ENCODE assay signal across 9 mouse cellular contexts in genomic region chr9:56847523-56847922, GRCm38 (mm10). TPM values are rescaled to one million over a fixed set of nuclear protein-coding genes. Genes with fewer than 3 reads are reported as not detected.
DNase-seq lines count a peak whose midpoint lies in the region; ATAC-seq and TF ChIP-seq lines count a peak whose summit lies in the region.
"Had no signal": no experiment of that assay in that cellular context is flagged by ENCODE, and none has a peak within 500 bp of the region (broad histone marks: within the 10 kb centered on the region; RNA-seq: fewer than 3 reads in every experiment).

No protein-coding gene starts in this region.

- DNase-seq in kidney, adult 11 months: peak; percentile 62
- peak; percentile 62 to 80 for DNase-seq in adrenal gland, postnatal 36 days
- DNase-seq in embryonic facial prominence, embryonic 10.5 days (ENCODE audit: low spot score): peak; percentile 70
- peak; percentile 82 for DNase-seq in heart, postnatal 4 days
- peak; percentile 64 to 81 for DNase-seq in left cerebral cortex, adult 2 months (ENCODE audit: extremely low spot score in 1 of 2, low spot score in 2 of 2)
- DNase-seq in stomach, postnatal 0 days (ENCODE audit: low spot score): peak; percentile 79

- no peak overlapping the region for H3K27ac ChIP-seq in kidney, embryonic 15.5 days
- no peak overlapping the region for H3K27ac ChIP-seq in embryonic facial prominence, embryonic 10.5 days (replicated peaks)
- no peak overlapping the region for H3K27ac ChIP-seq in left cerebral cortex, adult 2 months
- no peak overlapping the region for H3K27ac ChIP-seq in midbrain, embryonic 15.5 days
- no peak overlapping the region for H3K27ac ChIP-seq in stomach, postnatal 0 days (replicated peaks)
- H3K27ac ChIP-seq: embryonic facial prominence, embryonic 15.5 days had no signal

- peaks cover 36% of the 10 kb centered on the region for H3K4me1 ChIP-seq in kidney, embryonic 15.5 days
- H3K4me1 ChIP-seq in embryonic facial prominence, embryonic 10.5 days: peaks cover 12% of the 10 kb centered on the region
- H3K4me1 ChIP-seq in midbrain, embryonic 15.5 days: peaks cover 12% of the 10 kb centered on the region
- peaks cover 5% of the 10 kb centered on the region; the same call in 1 of the 2 replicates for H3K4me1 ChIP-seq in stomach, postnatal 0 days (replicated peaks; ENCODE audit: control insufficient read depth, insufficient read depth)

- H3K4me3 ChIP-seq in kidney, embryonic 15.5 days (replicated peaks): no peak overlapping the region
- H3K4me3 ChIP-seq in embryonic facial prominence, embryonic 10.5 days: no peak overlapping the region
- no peak overlapping the region for H3K4me3 ChIP-seq in left cerebral cortex, adult 2 months
- no peak overlapping the region for H3K4me3 ChIP-seq in midbrain, embryonic 15.5 days
- H3K4me3 ChIP-seq in stomach, postnatal 0 days (ENCODE audit: low read depth, low read length): no peak overlapping the region
- H3K4me3 ChIP-seq: embryonic facial prominence, embryonic 15.5 days had no signal

- no peak overlapping the region for H3K4me2 ChIP-seq in kidney, embryonic 15.5 days
- H3K4me2 ChIP-seq in midbrain, embryonic 15.5 days: no peak overlapping the region
- H3K4me2 ChIP-seq in stomach, postnatal 0 days (replicated peaks; ENCODE audit: low read depth): no peak overlapping the region
- H3K4me2 ChIP-seq: embryonic facial prominence, embryonic 15.5 days had no signal

- no peaks in the 10 kb centered on the region for H3K9me3 ChIP-seq in kidney, embryonic 15.5 days (replicated peaks)
- H3K9me3 ChIP-seq in embryonic facial prominence, embryonic 10.5 days: no peaks in the 10 kb centered on the region
- no peaks in the 10 kb centered on the region for H3K9me3 ChIP-seq in midbrain, embryonic 15.5 days
- H3K9me3 ChIP-seq in stomach, postnatal 0 days (ENCODE audit: control insufficient read depth, low read length): no peaks in the 10 kb centered on the region
- H3K9me3 ChIP-seq: embryonic facial prominence, embryonic 15.5 days had no signal

- intact Hi-C loops in left cerebral cortex, adult 2 months (cut with DNase I): no loop called here

- peak; percentile 84 for TF ChIP-seq CTCF in left cerebral cortex, adult 2 months (IDR thresholded peaks at IDR 0.05)
- peak; percentile 86 for TF ChIP-seq CTCF in stomach, postnatal 0 days (IDR thresholded peaks at IDR 0.05; ENCODE audit: low read depth)

- ATAC-seq in kidney, embryonic 15.5 days (replicated peaks; ENCODE audit: low FRiP score): no peak
- ATAC-seq in midbrain, embryonic 15.5 days (replicated peaks): 0 out of 2 replicates have a peak, but pooled peaks have one; percentile 59
- ATAC-seq in stomach, postnatal 0 days (ENCODE audit: low FRiP score, low TSS enrichment): no peak

- no peak for TF ChIP-seq EP300 in stomach, postnatal 0 days (optimal IDR thresholded peaks at IDR 0.05)

- H3K9ac ChIP-seq in kidney, embryonic 15.5 days: no peak overlapping the region
- H3K9ac ChIP-seq in midbrain, embryonic 15.5 days: no peak overlapping the region
- no peak overlapping the region for H3K9ac ChIP-seq in stomach, postnatal 0 days (ENCODE audit: low read length)
- H3K9ac ChIP-seq: embryonic facial prominence, embryonic 15.5 days had no signal

- H3K27me3 ChIP-seq in kidney, embryonic 15.5 days: peaks cover 15% of the 10 kb centered on the region
- peaks cover 24% of the 10 kb centered on the region for H3K27me3 ChIP-seq in embryonic facial prominence, embryonic 10.5 days (replicated peaks; ENCODE audit: low read depth, poor library complexity, severe bottlenecking)
- no peaks in the 10 kb centered on the region for H3K27me3 ChIP-seq in midbrain, embryonic 15.5 days (replicated peaks)
- H3K27me3 ChIP-seq in stomach, postnatal 0 days (ENCODE audit: control insufficient read depth, insufficient read depth, low read length): no peaks in the 10 kb centered on the region

- no peaks in the 10 kb centered on the region for H3K36me3 ChIP-seq in kidney, embryonic 15.5 days
- no peaks in the 10 kb centered on the region for H3K36me3 ChIP-seq in embryonic facial prominence, embryonic 10.5 days (replicated peaks)
- no peaks in the 10 kb centered on the region for H3K36me3 ChIP-seq in midbrain, embryonic 15.5 days (replicated peaks)
- no peaks in the 10 kb centered on the region for H3K36me3 ChIP-seq in stomach, postnatal 0 days (ENCODE audit: control insufficient read depth, insufficient read depth, low read length)
- H3K36me3 ChIP-seq: embryonic facial prominence, embryonic 15.5 days had no signal

- 25% methylated on average over 3 of the region's 3 CpGs for WGBS in kidney, embryonic 15.5 days
- 18% methylated on average over 3 of the region's 3 CpGs for WGBS in embryonic facial prominence, embryonic 10.5 days
- 17% methylated on average over 3 of the region's 3 CpGs for WGBS in midbrain, embryonic 15.5 days
- WGBS in stomach, postnatal 0 days: 37% methylated on average over 3 of the region's 3 CpGs

RNA-seq across cellular contexts. Expression of gene Odf3l1, which starts 17.0 kb away (rescaled TPM):
- 0.17 and 0.22 TPM in 2 replicates for polyA plus RNA-seq in kidney, embryonic 15.5 days (2015; fragmentation: Nextera tagmentation; extraction: Ambion mirVana)
- 1 to 10 TPM in 1 of 2 experiments, under 1 TPM in 1; 0.63 to 1.7 TPM for total RNA-seq in adrenal gland, postnatal 36 days (2021)
- not detected in 2 replicates for polyA plus RNA-seq in embryonic facial prominence, embryonic 10.5 days (2016; fragmentation: Nextera tagmentation; extraction: Ambion mirVana)
- total RNA-seq in heart, postnatal 4 days (2021): under 1 TPM in 1 of 2 experiments, not detected in 1; 0.43 TPM
- not detected for total RNA-seq in left cerebral cortex, adult 2 months (2021)
- polyA plus RNA-seq in midbrain, embryonic 15.5 days (2015; fragmentation: Nextera tagmentation; extraction: Ambion mirVana): not detected in 2 replicates
- polyA plus RNA-seq in stomach, postnatal 0 days (2015; fragmentation: Nextera tagmentation; extraction: Ambion mirVana): 0.57 and 0.71 TPM in 2 replicates

RNA-seq across cellular contexts. Expression of gene Cspg4, which starts 17.3 kb away (rescaled TPM):
- 25.0 and 26.5 TPM in 2 replicates for polyA plus RNA-seq in kidney, embryonic 15.5 days (2015; fragmentation: Nextera tagmentation; extraction: Ambion mirVana)
- total RNA-seq in adrenal gland, postnatal 36 days (2021): 10 to 100 TPM in 1 of 2 experiments, 1 to 10 TPM in 1; 9.7 to 12.0 TPM
- 2.2 and 2.5 TPM in 2 replicates for polyA plus RNA-seq in embryonic facial prominence, embryonic 10.5 days (2016; fragmentation: Nextera tagmentation; extraction: Ambion mirVana)
- 10 to 100 TPM; 55.6 to 56.6 TPM for total RNA-seq in heart, postnatal 4 days (2021)
- total RNA-seq in left cerebral cortex, adult 2 months (2021): 10 to 100 TPM; 15.2 to 15.9 TPM
- polyA plus RNA-seq in midbrain, embryonic 15.5 days (2015; fragmentation: Nextera tagmentation; extraction: Ambion mirVana): 7.6 and 8.2 TPM in 2 replicates
- 7.8 and 9.0 TPM in 2 replicates for polyA plus RNA-seq in stomach, postnatal 0 days (2015; fragmentation: Nextera tagmentation; extraction: Ambion mirVana)

RNA-seq across cellular contexts. Expression of gene Lingo1, which starts 51.3 kb away (rescaled TPM):
- polyA plus RNA-seq in kidney, embryonic 15.5 days (2015; fragmentation: Nextera tagmentation; extraction: Ambion mirVana): 3.2 and 4.5 TPM in 2 replicates
- total RNA-seq in adrenal gland, postnatal 36 days (2021): 1 to 10 TPM in 1 of 2 experiments, under 1 TPM in 1; 0.66 to 1.2 TPM
- 2.1 and 2.4 TPM in 2 replicates for polyA plus RNA-seq in embryonic facial prominence, embryonic 10.5 days (2016; fragmentation: Nextera tagmentation; extraction: Ambion mirVana)
- 1 to 10 TPM; 2.9 to 3.0 TPM for total RNA-seq in heart, postnatal 4 days (2021)
- total RNA-seq in left cerebral cortex, adult 2 months (2021): 100 to 1,000 TPM; 481 to 504 TPM
- polyA plus RNA-seq in midbrain, embryonic 15.5 days (2015; fragmentation: Nextera tagmentation; extraction: Ambion mirVana): 77.8 and 83.1 TPM in 2 replicates
- polyA plus RNA-seq in stomach, postnatal 0 days (2015; fragmentation: Nextera tagmentation; extraction: Ambion mirVana): 0.99 and 1.2 TPM in 2 replicates

Comparison
In these comparisons a context has a peak if more than half of its experiments do, and no peak if none do; other contexts are left out.
1. RNA of gene Lingo1, which starts 51.3 kb away (polyA plus RNA-seq): 77.8 to 83.1 TPM in midbrain, embryonic 15.5 days; 3.2 to 4.5 TPM in kidney, embryonic 15.5 days, 2.1 to 2.4 TPM in embryonic facial prominence, embryonic 10.5 days and 0.99 to 1.2 TPM in stomach, postnatal 0 days; every median in the first group is over 10 times any median in the second.
2. Peak in every context shown above with its lines, with median percentiles within 50 percentile points of each other: DNase-seq.